Mouse (Mus musculus) liver, postnatal 0 days (tissue): ENCODE data around the gene Tspan11. TPM values are rescaled to one million over a fixed set of nuclear protein-coding genes. Genes with fewer than 3 reads are reported as not detected.

ENCODE experiments used
- ATAC-seq: fragments of 200-750 bp; cut with Nextera tagmentation; 2 replicates; pipeline ENCODE4 v1.8.0; 2017; ENCODE audit warnings: mild to moderate bottlenecking, moderate library complexity
- DNase-seq: peaks from one replicate; pipeline ENCODE4 v3.0.0-alpha.2; 2016
- H3K27ac ChIP-seq: fragments of 300-500 bp; sonication (generic); 2 replicates; pipeline ENCODE4 v1.5.1; 2014; ENCODE audit warnings: antibody characterized with exemption, moderate library complexity, mild to moderate bottlenecking, low read depth
- H3K27me3 ChIP-seq: fragments of 300-500 bp; sonication (generic); 2 replicates; pipeline ENCODE4 v1.6.1; 2014; ENCODE audit warnings: low read length, control low read depth, mixed read lengths; ENCODE audit not compliant: insufficient read depth
- H3K36me3 ChIP-seq: fragments of 300-500 bp; sonication (generic); replicated peaks from 2 replicates; pipeline ENCODE4 v1.6.1; 2014; ENCODE audit warnings: mild to moderate bottlenecking, control low read depth, low read length, moderate library complexity, mixed read lengths; ENCODE audit not compliant: insufficient read depth
- H3K4me1 ChIP-seq: fragments of 300-500 bp; sonication (generic); 2 replicates; pipeline ENCODE4 v1.6.1; 2014; ENCODE audit warnings: antibody characterized with exemption, mild to moderate bottlenecking, control low read depth; ENCODE audit not compliant: insufficient read depth
- H3K4me2 ChIP-seq: fragments of 300-500 bp; sonication (generic); 2 replicates; pipeline ENCODE4 v1.6.1; 2014; ENCODE audit warnings: low read depth, mild to moderate bottlenecking, low read length, moderate library complexity, mixed read lengths
- H3K4me3 ChIP-seq: fragments of 300-500 bp; sonication (generic); 2 replicates; pipeline ENCODE4 v1.5.1; 2014; ENCODE audit warnings: low read depth, low read length
- H3K9ac ChIP-seq: fragments of 300-500 bp; sonication (generic); replicated peaks from 2 replicates; pipeline ENCODE4 v1.6.1; 2014; ENCODE audit warnings: mild to moderate bottlenecking, moderate library complexity
- H3K9me3 ChIP-seq: fragments of 300-500 bp; sonication (generic); 2 replicates; pipeline ENCODE4 v1.6.1; 2016; ENCODE audit warnings: mild to moderate bottlenecking, control low read depth, low read length, mixed read lengths
- CTCF ChIP-seq: sonication (generic); IDR thresholded peaks from 2 replicates; pipeline ENCODE4 v1.5.1; 2016; ENCODE audit warnings: antibody characterized with exemption, low read depth
- EP300 ChIP-seq: IDR thresholded peaks from 2 replicates; pipeline ENCODE4 v1.6.1; 2016; ENCODE audit warnings: antibody characterized with exemption, low read depth, mild to moderate bottlenecking
- WGBS: fragments of 180-500 bp; shearing (Covaris S2); extraction: QIAGEN DNeasy Blood & Tissue Kit; methylation state at CpG from one replicate; pipeline ENCODE4 v1.1.7; 2014; ENCODE audit not compliant: insufficient replicate concordance; 5-methylcytosine and 5-hydroxymethylcytosine counted together
- polyA plus RNA-seq: library from polyadenylated mRNA; unstranded; fragments of >200 nt; fragmentation: Nextera tagmentation; extraction: Ambion mirVana; gene quantifications from 2 replicates; pipeline ENCODE4 v1.2.1, GENCODE M21; 2015

Tspan11 gene
- polyA plus RNA-seq, 1 experiment from 2014 or later, result 0.38 TPM

DNA sequence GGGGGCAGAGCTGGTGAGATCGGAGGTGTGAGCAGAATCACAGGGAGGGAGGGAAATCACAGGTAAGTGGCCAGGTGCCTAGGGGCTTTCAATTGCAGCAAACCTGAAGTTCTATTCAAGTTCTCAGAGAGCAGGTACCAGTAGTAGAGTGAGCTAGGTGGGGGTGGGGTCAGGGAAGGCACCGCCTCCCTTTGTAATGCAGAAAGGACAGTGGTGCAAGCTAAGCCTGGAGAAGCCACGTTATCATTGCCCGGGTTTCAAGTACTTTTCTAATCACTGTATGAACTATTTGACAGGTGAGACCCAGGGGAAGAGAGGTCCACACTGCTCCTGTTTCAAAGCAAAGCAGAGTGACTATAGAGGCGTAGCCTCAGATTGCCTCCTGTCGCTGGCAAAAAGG, 6.2 kb downstream of the Tspan11 start:
- Histone ChIP-seq H3K4me2 (no peak overlapping the region), H3K27me3 (peaks cover 7% of the 10 kb centered on the region), H3K9me3 (no peaks in the 10 kb centered on the region), H3K27ac (no peak overlapping the region), H3K9ac (no peak overlapping the region), H3K4me3 (no peak overlapping the region), H3K4me1 (no peaks in the 10 kb centered on the region), H3K36me3 (no peaks in the 10 kb centered on the region)
- TF ChIP-seq CTCF (no peak), EP300 (no peak)
- no peak for DNase-seq
- ATAC-seq, result no peak
- 37% methylated on average over 6 of the region's 6 CpGs for WGBS

DNA sequence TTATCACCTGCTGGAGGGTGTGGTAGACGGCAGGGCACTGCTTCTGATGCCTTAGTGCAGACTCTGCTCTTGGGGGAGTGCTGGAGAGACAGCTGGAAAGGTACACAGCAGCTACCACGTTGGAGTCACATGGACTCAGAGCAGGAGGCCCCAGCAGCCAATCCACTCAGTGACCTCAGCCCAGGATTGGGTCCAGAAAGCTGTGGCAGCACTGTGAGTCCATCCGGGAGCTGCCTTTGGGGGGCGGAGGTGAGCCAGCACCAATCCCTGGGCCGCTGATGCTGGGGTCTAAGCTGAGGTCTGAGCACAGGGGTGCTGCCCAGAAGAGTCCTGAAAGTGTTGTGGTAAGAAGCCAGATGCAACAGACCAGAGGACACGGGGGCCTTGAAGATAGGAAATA, 7.6 kb downstream of the Tspan11 start:
- ATAC-seq (no peak), DNase-seq (no peak)
- Histone ChIP-seq H3K27me3 (0 out of 2 replicates have a peak, but pooled peaks cover 3% of the 10 kb centered on the region), H3K9me3 (no peaks in the 10 kb centered on the region), H3K9ac (no peak overlapping the region), H3K4me1 (no peaks in the 10 kb centered on the region), H3K36me3 (no peaks in the 10 kb centered on the region), H3K27ac (no peak overlapping the region), H3K4me3 (no peak overlapping the region), H3K4me2 (no peak overlapping the region)
- TF ChIP-seq EP300 (no peak), CTCF (no peak)
- WGBS, result 22% methylated on average over 6 of the region's 6 CpGs

DNA sequence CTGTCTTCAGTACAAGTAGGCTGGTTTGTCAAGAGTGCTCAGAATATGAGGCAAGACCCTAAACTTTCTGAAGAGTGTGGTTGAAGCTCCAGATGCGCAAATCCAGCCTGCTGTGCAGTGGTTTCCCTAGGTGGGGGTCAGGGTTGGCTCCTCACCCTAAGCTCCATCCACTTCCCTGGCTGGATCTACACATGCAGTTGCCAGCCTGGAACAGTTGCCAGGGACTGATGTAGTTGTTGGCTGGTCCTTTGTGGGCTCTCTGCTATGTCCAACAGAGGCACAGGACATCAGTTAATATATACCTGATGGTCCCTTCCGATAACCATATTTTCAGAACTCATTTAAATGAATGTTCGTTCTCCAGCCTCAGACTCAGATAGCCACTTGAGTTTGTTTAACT, 9.0 kb downstream of the Tspan11 start:
- Histone ChIP-seq H3K27me3 (no peaks in the 10 kb centered on the region), H3K4me3 (no peak overlapping the region), H3K4me2 (no peak overlapping the region), H3K9ac (no peak overlapping the region), H3K9me3 (no peaks in the 10 kb centered on the region), H3K36me3 (no peaks in the 10 kb centered on the region), H3K27ac (no peak overlapping the region), H3K4me1 (no peaks in the 10 kb centered on the region)
- TF ChIP-seq CTCF, result no peak
- TF ChIP-seq EP300, result no peak
- 77% methylated on average over 3 of the region's 3 CpGs for WGBS
- ATAC-seq (no peak), DNase-seq (no peak)

DNA sequence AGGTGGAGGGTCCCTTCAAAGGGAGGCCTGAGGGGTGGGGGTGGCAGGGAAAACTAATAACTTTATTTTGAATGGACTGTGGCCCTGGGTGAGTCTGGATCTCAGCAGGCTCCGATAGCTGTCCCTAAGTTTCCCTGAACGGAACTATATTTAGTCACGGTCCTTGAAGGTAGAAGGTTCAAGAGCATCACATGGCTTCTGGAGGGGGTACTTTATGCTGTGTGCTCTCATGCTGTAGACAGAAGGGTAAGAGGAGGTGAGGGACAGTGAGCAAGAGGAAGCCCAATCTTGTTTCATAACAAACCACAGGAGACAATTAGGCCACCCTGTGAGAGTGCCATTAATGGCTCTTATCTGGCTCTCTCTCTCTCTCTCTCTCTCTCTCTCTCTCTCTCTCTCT, 10.0 kb downstream of the Tspan11 start:
- no peaks in the 10 kb centered on the region for H3K27me3 ChIP-seq
- TF ChIP-seq CTCF (no peak), EP300 (no peak)
- DNase-seq (no peak), ATAC-seq (no peak)
- H3K9ac ChIP-seq, result no peak overlapping the region
- H3K27ac ChIP-seq, result no peak overlapping the region
- no peak overlapping the region for H3K4me3 ChIP-seq
- H3K9me3 ChIP-seq, result no peaks in the 10 kb centered on the region
- H3K4me1 ChIP-seq, result no peaks in the 10 kb centered on the region
- no peak overlapping the region for H3K4me2 ChIP-seq
- H3K36me3 ChIP-seq, result no peaks in the 10 kb centered on the region
- 85% methylated on average over 3 of the region's 3 CpGs for WGBS

DNA sequence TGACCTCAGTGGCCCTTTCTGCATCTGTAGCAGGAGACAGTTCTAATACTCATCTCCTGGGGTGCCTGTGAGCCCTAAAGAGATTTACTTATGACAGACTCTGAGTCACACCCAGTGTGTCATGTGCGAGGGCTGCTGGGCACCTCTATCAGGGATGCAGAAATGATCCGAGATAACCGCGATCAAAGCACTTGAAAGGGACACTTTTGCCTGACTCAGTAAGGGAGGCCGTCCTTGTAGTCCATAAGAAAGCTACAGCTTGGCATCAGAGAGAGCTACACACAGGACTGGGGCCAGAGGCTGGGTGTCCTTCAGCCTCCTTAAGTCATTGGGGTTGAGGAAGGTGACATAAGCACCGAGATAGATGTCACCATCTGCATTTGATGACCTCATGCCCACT, 12.7 kb downstream of the Tspan11 start:
- WGBS, result 68% methylated on average over 6 of the region's 6 CpGs
- Histone ChIP-seq H3K9ac (no peak overlapping the region), H3K4me1 (no peaks in the 10 kb centered on the region), H3K27ac (no peak overlapping the region), H3K9me3 (no peaks in the 10 kb centered on the region), H3K4me3 (no peak overlapping the region), H3K27me3 (no peaks in the 10 kb centered on the region), H3K36me3 (no peaks in the 10 kb centered on the region), H3K4me2 (no peak overlapping the region)
- ATAC-seq (no peak), DNase-seq (no peak)
- TF ChIP-seq CTCF, result no peak
- TF ChIP-seq EP300, result no peak

DNA sequence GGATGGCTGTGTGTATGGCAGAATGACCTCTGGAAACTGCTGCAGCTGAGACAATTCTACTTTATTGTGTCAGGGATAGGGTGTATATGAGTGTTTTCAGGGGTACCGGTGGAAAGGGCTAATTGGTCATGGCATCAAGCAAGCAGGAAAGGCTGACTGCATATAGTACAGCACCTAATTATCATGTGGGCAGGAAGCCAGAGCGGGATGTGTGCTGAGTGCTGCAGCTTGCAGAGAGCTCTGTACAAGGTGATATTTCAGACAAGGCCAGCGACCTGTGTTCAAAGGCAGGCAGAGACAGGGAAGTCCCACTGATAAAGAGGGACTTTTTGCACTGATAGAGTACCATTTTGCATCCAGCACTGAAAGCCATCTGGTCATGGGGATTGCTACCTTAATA, 13.9 kb downstream of the Tspan11 start:
- ATAC-seq, result no peak
- no peak for TF ChIP-seq CTCF
- no peak for TF ChIP-seq EP300
- Histone ChIP-seq H3K4me3 (no peak overlapping the region), H3K9me3 (no peaks in the 10 kb centered on the region), H3K36me3 (no peaks in the 10 kb centered on the region), H3K4me2 (no peak overlapping the region), H3K4me1 (no peaks in the 10 kb centered on the region), H3K27ac (no peak overlapping the region), H3K9ac (no peak overlapping the region), H3K27me3 (no peaks in the 10 kb centered on the region)
- no peak for DNase-seq
- 74% methylated on average over 3 of the region's 3 CpGs for WGBS

DNA sequence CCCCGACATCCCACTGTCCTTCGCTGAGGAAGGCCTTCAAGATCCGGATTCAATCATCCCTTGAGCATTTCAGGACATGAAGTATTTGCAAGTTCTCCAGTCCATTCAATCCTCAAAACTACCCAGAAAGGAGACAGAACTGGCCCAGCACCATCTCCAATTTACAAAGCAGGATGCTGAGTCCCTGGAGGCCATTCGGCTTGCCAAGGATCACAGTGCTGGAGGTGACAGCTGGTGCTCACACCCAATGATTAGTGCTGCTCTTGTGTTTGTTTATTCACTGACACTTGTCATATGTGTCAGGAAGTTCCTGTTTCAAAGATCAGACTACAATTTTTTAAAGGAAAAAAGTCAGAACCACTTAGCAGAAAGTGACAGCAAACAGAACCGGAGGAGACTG, 14.3 kb downstream of the Tspan11 start:
- Histone ChIP-seq H3K36me3 (no peaks in the 10 kb centered on the region), H3K9ac (no peak overlapping the region), H3K27me3 (no peaks in the 10 kb centered on the region), H3K27ac (no peak overlapping the region), H3K9me3 (no peaks in the 10 kb centered on the region), H3K4me3 (no peak overlapping the region), H3K4me1 (no peaks in the 10 kb centered on the region), H3K4me2 (no peak overlapping the region)
- DNase-seq, result no peak
- no peak for ATAC-seq
- TF ChIP-seq EP300 (no peak), CTCF (no peak)
- 87% methylated on average over 5 of the region's 5 CpGs for WGBS
